Mouse (Mus musculus) skeletal muscle tissue, adult 2 months (tissue): ENCODE data around the gene Tbcel.

ENCODE experiments used
- DNase-seq: peaks from one replicate; pipeline ENCODE4 v3.0.0-alpha.2; 2012; ENCODE audit warnings: low read depth, low spot score

Gene Tbcel

DNA sequence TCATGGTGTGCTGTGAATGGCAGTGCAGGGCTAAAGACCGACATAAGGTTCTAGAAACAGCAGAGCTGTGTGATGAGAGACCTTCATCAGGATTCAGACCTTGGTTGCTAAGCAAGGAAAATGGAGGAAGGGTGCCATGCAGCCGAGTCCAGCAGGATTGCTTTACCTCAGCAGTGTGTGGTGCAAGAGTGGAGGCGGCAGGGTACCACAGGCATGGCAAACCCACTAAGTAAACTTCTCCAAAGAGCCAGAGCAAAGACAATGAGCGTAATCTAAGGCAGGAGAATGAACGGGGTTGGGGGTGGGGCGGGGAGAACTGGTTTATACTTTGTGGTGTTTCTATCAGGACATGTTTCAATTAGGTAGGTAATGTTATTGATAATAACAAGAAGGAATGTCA is 58.6 kb downstream of the Tbcel start:
- no peak for DNase-seq

DNA sequence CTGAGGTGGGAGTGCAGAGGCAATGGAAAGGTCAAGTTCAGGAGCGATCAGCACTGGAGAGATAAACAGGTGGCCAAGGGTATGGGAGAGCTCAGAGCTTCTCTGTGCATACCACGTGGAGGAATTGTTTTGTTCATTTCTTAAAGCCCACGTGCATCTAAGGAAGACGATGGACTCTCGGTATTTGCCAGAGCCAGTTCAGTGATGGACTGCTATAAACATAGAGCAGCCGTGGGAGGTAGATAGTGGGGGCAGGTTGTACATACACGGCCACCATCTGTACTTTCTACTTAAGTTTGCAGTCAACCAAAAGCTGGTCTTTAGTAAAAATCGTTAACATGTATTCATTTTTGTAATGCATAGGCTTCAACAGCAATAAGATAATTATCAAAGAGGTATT is 65.5 kb downstream of the Tbcel start:
- DNase-seq, result no peak

DNA sequence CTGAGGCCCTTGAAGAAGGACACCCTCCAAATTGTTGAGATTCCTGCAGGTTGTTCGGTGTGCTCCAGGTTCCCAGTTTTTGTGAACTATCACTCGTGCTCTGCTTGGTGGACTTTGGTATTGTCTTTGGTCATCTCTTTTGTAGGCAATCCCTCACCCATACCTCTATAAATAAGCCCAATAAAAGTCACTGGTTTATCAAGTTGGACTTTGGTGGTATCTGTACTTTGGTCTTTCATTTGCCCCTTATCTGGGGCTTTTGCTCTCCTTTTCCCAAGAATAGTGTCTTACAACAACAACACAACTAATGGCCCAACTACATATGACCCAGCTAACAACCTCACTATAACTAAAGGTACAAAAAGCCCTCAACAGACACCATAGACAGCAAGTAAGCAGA is 66.4 kb downstream of the Tbcel start:
- no peak for DNase-seq

DNA sequence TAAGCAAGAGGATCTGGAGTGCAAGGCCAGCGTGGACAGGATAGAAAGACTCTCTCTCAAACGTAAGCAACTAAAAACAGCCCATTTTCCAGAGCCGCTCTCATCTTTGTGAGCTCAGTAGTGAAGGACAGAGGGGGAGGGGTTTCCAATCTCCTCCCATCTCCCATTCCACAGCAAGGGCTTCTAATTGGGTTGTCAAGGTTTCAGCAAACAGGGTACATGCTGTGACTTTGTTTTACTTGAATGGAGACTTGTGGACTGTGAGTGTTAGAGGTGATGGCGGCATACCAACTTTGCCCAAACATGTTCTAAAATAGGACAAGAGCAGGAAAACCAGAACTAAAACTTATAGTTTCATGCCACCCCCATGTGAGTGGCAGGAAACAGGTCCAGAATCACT is 68.2 kb downstream of the Tbcel start:
- no peak for DNase-seq

DNA sequence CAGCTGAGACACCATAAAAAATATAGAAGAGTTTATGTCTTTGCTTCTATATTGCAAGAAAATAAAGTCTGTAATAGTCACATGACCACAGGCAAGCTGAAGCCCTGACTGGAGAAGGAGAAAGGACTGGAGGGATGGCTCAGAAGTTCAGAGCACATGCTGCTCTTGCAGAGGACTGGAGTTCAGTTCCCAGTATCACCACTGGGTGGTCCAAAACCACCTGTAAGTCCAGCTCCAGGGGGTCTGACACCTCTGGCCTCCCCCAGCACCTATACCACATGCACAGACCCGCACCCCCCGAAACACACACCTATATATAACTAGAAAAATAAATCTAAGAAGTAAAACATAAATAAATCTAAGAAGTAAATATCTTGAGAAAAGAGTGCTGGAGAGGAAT is 75.5 kb downstream of the Tbcel start:
- no peak for DNase-seq

DNA sequence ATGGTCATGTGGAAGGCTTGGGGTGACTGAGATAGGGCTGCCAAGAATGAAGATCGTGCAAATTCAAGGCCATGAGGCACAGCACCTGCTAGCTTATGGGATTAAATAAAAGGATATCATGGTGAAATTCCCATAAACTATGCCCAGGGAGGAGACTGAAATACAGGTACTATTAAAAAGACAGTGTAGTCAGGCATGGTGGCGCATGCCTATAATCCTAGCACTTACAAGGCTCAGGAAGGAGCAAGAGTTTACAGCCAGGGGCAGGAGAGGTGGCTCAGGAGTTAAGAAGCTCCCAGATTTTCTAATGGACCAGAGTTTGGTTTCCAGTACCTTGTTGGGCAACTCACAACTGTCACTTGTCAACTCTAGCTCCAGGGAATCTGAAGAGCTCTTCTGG is 76.0 kb downstream of the Tbcel start:
- no peak for DNase-seq

DNA sequence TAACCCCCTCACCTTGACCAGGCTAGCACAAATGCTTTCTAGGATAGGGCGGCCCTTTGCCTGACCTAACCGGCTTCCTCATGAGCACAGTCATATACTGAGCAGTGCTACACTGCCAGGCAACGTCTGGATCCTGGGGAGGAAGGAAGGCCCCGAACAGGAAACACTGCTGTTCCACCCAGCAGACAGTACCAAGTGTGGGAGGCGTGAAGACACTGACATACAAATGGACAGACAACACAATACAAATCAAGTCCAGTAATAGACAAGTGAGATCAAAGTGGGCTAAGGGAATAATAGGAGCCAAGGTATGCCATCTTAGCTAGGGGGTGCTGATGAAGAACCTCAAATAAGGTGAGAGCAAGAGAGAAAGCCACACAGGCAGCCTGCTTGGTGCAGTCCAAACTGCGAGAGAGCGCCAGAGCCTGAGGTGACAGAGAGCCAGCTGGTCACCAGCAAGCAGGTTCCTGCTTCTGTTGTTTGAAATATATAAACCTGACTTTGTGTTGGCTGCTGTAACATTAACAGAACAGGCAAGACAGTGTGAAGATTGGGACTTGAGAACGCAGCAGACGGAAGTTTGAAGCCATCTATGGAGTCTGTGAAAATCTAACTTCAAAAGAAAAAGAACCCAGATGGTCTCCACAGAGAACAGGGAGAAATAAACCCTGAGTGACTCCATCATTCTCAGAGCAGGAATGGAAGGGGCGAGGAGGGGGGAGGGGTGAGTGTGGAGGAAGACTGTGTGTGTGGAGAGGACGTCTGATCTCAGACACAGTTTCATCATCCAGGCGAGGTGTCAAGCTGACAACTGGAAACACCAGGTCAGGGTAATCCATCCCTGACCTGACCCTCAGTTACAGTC is 79.3 kb downstream of the Tbcel start:
- DNase-seq, result no peak

DNA sequence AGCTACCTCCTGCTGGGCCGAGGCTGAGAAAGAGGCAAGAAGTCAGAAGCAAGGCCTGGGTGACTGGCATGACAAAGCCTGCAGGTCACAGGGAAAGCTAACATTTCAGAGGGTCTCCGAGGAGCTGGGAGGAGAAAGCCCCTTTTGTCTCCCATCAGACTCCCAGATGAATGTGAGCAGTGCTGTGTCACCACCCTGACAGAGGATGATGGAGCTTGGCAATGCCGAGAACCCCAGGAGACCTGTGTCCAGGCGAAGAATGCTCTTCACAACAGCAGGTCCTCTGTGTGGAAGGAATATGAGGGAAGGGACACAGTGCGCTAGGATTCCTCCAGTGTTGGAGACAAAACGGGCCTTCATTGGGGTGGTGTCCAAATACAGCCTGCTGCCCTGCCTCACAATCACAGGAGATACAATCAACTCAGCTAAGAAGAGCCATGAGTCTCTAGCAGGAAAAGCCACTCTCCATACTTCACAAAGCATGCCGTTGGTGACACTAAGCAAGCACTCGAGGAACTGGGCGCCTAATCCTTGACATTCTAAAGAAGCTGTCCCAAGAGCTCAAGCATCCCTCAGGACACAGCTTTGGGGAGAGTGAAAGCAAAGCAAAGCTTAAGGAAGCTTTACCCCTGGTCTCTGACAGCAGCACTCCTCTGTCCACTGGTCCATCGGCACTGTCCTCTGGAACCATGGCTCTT is 80.8 kb downstream of the Tbcel start:
- no peak for DNase-seq

DNA sequence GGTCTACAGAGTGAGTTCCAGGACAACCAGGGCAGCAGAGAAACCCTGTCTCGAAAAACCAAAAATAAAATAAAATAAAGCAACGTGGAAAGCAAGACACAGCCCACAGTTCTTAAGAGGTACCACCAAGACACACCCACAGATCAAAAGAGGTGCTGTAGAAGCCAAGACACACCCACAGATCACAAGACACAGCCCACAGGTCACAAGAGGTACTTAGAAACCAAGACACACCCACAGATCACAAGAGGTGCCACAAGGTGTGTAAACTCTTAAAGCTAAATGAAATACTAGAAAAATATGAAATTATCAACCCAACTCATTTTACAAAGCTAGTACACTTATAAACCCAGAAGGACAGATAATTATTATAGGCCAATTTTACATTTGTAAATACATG is 84.0 kb downstream of the Tbcel start:
- DNase-seq, result no peak

DNA sequence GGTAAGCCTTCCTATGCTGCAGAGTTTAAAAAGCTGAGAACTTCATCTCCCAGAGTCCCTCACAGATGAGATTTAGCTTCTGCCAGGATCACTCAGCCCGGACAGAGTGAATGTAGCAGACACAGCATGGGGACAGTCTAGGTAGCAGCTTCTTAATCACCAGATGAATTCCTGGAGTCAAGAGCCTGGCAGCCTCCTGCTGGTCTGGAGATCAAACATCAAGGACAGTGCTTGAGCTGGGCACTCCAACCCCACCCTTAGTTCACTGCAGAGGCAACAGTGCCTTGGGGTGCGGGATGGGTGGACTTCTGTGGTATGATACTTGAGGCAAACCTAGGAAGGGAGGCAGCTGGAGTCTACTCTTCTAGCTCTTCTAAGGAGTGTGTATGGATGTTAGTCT is 87.9 kb downstream of the Tbcel start:
- DNase-seq, result no peak

DNA sequence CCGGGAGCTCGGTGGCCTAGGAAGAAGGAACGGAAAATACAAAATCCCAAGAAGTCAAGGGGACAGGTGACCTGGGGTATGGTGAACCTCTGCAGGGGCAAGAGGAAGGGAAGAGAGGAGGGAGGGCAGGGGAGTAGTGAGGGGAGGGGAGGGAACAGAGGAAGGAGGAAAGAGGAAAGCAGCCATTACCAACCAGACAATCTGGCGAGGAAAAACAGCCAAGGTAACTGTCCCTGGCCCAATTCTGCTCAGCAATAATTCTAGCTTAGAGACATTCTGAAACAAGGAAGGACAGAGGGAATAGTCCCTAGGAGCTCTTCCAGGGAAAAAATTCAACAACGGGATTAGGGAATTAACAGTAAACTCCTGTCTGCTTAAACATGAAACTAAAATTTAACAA is 88.8 kb downstream of the Tbcel start:
- no peak for DNase-seq

DNA sequence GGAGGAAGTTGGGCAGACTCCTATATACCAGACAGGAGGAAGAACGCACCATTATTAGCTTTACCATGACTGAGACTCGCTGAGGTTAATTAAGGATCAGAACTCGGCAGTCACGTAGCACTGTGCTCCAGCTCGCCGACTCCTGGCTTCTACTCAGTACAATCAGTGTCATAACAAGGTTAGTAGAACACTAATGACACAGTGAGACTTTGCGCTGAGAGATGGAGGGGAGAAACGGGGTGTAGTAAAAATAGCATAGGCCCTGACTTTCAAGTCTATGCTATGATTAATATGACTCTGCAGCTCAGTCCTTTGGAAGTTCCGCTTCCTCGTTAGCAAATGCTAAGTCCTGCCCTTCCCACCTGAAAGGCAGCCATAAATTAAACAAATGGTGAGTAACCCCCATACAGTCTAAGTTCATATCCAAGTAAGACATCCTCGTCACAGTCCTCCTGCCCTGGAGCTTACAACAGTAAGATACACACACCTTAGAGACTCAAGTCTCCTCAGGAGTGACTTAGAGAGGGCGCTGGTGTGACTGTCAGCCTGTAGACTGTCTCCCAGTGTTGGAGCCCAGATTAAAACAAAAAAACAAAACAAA is 90.2 kb downstream of the Tbcel start:
- peak; percentile 13 for DNase-seq

DNA sequence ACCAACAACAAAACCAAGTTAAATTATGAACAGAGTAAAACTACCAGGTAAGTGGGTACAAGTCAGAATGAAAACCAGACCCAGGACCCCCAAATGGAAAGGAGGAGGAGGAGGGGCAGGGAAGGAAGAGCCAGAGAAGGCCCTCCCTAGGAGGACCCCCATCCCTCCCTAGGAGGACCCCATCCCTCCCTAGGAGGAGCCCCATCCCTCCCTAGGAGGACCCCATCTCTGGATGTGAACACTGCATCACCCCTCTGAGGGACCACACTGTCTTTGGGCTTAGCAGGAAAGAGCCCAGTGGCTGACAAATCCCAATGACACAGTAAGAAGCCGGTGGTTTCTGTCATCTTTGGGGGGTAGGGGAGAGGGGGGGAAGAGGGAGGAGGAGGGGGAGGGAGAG is 92.4 kb downstream of the Tbcel start:
- DNase-seq, result no peak

DNA sequence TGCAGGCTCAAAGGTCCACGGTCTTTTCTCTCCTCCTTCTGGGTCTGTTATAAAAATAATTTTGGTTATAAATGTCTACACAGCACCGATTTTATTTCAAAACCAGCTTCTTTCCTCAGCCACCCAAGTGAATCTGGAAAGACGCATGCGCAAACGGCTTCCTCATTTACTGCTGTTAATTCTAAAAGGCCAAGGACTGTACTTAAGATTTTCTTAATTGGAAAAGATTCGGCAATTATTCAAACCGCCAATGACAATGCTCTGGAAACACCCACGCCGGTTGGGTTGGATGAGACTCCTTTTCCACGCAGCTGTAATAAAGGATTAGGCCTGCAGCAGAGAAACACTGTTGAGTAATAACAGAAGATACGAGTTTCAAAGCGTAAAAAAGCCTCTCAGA is 94.3 kb downstream of the Tbcel start:
- no peak for DNase-seq

DNA sequence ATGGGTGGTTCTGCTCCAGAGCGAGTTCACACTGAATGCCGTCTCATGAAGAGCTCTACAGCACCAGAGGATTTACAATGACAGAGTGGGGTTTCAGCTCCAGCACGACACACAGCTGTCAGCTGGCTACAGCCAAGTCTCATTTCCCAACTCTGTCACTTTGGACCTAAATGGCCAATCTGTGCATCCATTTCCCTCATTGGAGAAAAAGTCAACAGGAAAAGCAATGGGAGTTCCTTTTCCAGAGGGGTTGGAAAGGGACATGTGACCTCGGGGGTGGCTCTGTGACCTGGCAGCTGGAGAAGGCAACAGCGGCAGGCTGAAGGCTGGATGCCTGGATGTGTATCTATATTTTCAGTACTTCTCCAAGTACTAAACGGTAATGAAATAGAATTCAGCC is 96.3 kb downstream of the Tbcel start:
- DNase-seq, result no peak

DNA sequence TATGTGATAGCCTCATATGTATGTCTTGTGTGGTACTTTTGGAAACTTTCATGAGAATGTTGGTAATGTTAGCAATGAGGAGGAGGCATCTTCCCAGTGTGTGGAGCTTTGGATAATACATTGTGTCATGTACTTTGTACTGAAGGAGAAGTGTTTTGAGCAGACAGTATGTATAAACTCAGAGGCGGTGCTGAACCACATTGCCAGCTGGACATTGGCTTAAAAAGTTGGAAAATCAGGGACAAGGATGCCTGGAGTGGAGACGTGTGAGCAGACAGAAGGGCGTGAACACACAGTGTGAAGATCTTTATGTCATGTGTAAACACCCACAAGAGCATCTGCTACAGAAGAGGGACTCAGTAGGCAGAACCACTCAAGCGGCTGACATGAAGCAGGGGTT is 101.9 kb downstream of the Tbcel start:
- DNase-seq, result no peak

DNA sequence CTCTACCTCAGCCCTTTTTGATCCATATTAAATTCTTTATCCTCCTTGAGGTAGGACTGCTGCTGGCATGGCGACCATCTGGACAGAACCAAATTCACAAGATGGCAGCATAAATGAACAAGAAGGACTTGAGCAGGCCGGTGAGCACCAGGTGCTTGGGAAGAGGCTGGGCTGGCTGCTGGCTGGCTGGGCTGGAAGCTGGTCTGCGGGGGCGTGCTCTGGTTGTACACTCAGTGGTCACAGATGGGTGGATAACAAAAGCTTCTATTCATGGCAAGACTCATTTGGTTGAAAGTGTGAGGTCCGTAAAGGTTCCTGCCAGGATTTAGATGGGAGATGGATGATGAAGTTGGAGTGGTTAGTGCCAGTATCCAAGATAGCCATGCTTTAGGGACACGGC is 106.1 kb downstream of the Tbcel start:
- no peak for DNase-seq

DNA sequence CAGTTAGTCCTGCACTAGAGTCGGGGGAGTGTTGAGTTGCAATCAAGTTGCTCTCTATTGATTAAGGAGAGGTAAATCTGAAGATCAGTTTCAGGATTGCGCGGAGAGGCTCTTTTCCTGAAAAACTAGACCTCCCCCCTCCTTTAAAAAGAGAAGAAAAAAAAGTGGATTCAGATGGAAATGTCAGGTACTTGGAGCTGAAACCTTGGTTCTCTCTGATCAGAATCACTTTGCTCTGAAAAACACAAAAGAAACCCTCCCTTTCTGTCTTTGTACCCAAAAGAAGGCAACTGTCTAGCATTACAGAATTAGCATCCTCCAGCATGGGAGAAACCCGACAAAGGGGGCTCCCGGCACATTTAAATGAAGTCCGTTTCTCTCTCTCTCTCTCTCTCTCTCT is 107.8 kb downstream of the Tbcel start, which contains the start of gene Tecta:
Gene Tecta, minus strand, starts transcription at position 101 of the 400 bp plus-strand sequence.
- DNase-seq, result no peak

DNA sequence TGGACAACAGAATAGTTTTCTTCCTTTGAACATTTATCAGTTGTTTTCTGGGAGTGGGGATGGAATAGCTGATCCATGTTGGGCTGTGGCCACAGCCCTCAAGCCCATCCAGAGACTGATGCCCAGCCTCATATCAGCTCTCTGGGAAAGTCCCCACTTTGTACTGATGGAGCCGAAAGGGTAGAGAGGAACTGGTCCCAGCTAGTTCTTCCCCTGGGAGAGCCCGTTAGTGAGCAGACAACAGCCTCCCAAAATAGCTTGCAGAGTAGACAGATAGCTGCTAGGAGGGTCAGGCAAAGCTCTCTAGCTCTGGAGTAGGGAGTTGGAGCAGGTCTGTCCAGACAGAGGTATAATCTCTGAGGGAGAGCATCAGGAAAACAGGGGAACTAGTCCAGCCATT is 111.5 kb downstream of the Tbcel start:
- DNase-seq, result no peak

DNA sequence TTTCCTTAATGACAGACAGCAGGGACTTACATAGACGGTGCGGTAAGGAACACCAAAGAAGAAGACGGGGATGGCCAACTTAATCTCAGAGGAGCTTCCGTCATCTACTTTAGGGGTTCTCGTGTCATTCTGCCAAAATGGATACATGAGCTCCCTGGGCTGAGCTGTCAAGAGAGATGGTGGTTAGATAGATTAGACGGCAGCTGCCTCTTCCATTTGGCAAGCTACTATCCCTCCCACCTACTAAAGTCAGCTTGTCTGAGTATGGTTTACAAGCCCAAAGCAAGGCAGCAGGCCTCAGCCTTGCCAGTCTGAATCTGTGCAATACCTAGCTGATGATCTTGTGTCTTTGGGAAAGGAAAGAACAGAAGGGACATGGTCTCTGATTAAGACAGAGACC is 112.7 kb downstream of the Tbcel start:
- peak; percentile 4 for DNase-seq

DNA sequence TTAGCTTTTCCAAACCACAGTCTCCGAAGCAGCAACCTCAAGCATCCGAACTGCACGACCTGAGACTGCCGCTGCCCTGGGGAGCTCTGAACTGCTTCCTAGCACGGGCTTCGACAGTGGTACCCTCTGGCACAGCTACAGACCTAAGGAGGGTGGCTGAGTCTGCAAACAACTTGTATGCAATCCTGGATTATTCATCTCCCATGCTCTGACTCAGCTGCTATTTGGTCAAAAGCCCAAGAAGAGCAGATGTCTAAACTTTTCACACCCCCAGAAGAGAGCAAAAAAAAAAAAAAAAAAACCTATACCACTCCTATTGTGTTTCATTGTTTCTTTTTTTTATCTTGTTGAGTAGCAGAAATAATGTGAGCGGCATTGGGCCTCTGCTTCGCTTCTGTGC is 113.3 kb downstream of the Tbcel start:
- no peak for DNase-seq

DNA sequence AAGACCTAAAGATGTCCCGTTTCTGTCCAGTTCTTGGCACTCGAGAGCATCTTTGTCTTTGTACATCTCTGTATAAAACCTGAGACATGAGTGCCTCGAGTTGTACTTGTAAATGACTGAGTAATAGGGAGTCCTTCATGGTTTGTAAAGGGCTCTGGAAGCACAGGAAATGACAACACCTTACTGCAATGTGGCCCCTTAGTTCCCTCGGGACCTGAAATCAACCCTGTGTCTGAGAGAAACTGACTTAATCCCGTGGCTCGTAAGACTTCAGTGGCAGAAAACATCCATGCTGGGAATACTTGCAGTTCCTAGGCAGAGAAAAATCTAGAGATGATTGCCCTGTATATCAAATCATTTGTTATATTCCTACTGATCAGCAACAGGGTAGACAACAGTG is 114.7 kb downstream of the Tbcel start:
- DNase-seq, result peak; percentile 13

DNA sequence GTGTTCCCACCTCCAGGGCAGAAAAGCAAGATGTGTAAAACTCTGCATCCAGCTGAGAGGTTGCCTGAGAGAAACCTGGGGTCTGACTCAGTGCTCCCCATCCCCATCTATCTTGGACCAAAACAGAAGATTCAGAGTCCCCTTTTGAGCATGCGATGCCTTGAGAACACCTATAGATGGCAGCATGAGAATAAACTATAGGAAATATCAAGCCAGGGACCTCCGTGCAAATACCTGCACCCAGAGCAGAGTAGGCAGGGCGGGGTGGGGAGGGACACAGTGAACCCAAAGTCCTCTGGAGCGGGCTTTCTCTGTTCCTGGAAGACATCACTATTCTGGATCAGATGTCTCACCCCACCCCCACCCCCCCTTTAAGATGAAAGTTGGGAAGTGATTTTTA is 119.1 kb downstream of the Tbcel start:
- no peak for DNase-seq
